Mouse (Mus musculus) hindbrain, embryonic 12.5 days (tissue): ENCODE measurements around the gene Masp1. TPM values are rescaled to one million over a fixed set of nuclear protein-coding genes. Genes with fewer than 3 reads are reported as not detected.

ENCODE experiments used
- ATAC-seq: fragments of 200-750 bp; cut with Nextera tagmentation; 2 replicates; pipeline ENCODE4 v1.8.0; 2017; ENCODE audit warnings: moderate TSS enrichment; ENCODE audit not compliant: low FRiP score
- H3K27ac ChIP-seq: fragments of 300-500 bp; sonication (generic); 2 replicates; pipeline ENCODE4 v1.5.1; 2016; ENCODE audit warnings: mild to moderate bottlenecking
- H3K27me3 ChIP-seq: fragments of 300-500 bp; sonication (generic); 2 replicates; pipeline ENCODE4 v1.6.1; 2016; ENCODE audit warnings: mild to moderate bottlenecking
- H3K36me3 ChIP-seq: fragments of 300-500 bp; sonication (generic); 2 replicates; pipeline ENCODE4 v1.6.1; 2016; ENCODE audit warnings: mild to moderate bottlenecking
- H3K4me1 ChIP-seq: fragments of 300-500 bp; sonication (generic); 2 replicates; pipeline ENCODE4 v1.6.1; 2016
- H3K4me2 ChIP-seq: fragments of 300-500 bp; sonication (generic); replicated peaks from 2 replicates; pipeline ENCODE4 v1.6.1; 2016; ENCODE audit warnings: mild to moderate bottlenecking
- H3K4me3 ChIP-seq: fragments of 300-500 bp; sonication (generic); 2 replicates; pipeline ENCODE4 v1.5.1; 2016; ENCODE audit warnings: mild to moderate bottlenecking
- H3K9ac ChIP-seq: fragments of 300-500 bp; sonication (generic); 2 replicates; pipeline ENCODE4 v1.6.1; 2016; ENCODE audit warnings: mild to moderate bottlenecking, moderate library complexity
- H3K9me3 ChIP-seq: fragments of 300-500 bp; sonication (generic); replicated peaks from 2 replicates; pipeline ENCODE4 v1.6.1; 2016; ENCODE audit warnings: mild to moderate bottlenecking
- WGBS: fragments of 180-500 bp; shearing (Covaris S2); methylation state at CpG from one replicate; pipeline ENCODE4 v1.1.7; 2016; 5-methylcytosine and 5-hydroxymethylcytosine counted together
- polyA plus RNA-seq: library from polyadenylated mRNA; unstranded; fragments of >200 nt; fragmentation: Nextera tagmentation; extraction: Ambion mirVana; gene quantifications from 2 replicates; pipeline ENCODE4 v1.2.1, GENCODE M21; 2016

The Masp1 gene
- polyA plus RNA-seq: 29.5 and 31.9 TPM in 2 replicates

DNA sequence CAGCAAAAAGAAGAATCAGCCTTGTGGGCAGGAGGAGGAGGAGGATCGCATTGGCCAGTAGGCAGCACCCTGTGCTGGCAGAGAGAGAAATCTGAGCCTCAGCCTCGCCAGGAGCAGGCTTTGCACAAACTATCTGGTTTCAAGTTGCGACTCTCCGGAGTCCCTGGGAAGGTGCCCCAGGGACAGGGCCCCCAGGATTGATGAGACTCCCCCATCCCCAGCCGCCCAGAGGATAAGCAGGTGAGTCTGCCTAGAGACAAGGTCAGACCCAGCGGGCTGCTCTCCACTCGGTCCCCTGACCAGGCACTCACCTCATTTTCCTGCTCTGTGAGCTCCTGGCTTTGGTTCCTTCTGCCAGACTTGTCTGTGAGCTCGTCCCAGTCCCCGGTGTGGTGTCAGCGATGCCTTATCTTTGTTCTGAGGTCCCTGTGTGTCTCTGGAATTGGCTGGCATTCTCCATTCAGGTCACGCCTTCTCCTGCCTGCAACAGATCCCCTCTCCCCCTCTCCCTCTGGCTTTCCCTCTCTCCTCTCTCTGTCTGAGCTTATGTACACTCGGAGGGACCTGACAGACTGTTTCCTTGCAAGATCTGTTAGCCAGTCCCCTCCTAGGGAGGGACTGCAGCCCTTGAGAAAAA lies at the start of gene Masp1, which contains the start of gene Rtp4:
Masp1 (minus strand) TSS at position 581 of the 637 bp plus-strand sequence.
Rtp4 (plus strand) TSS at position 57 of the 637 bp plus-strand sequence.
- no peaks in the 10 kb centered on the region for H3K36me3 ChIP-seq
- no peaks in the 10 kb centered on the region for H3K27me3 ChIP-seq
- H3K4me3 ChIP-seq: peak within 1 kb of the TSS; percentile 47
- H3K27ac ChIP-seq: peak within 1 kb of the TSS; percentile 92
- peak within 1 kb of the TSS; percentile 78 for H3K9ac ChIP-seq
- no peaks in the 10 kb centered on the region for H3K9me3 ChIP-seq
- H3K4me2 ChIP-seq: peak within 1 kb of the TSS; percentile 74
- peaks cover 54% of the 10 kb centered on the region for H3K4me1 ChIP-seq
- under 1% methylated on average over 12 of the region's 12 CpGs for WGBS
- ATAC-seq: peak; percentile 88

DNA sequence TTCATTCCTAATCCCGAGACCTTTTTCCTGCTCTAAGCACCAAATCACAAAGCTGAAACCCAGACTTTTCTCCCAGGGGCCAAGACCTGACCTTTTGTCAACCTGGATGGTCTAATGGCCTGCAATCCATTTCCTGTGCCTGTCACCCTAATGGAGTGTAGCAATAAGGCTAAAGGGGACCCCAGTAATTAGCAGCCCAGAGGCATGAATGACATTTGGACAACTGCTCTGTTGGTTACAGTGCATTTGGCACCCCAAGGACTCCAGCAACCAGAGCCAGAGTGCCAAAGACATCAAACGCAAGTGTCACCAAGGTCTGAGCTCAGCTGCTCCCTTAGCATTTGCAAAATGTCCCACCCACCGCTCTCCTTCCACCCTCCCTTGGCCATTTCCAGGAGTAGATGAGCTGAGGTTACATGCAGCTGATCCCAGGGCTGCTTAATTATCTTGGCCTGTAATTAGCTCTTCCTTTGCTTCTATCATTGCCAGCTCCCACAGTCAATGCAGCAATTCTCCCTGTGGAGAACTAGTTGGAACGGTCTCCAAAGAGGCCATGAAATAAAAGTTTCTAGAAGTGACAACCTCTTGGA lies 47.8 kb upstream of the Masp1 start:
- no peaks in the 10 kb centered on the region for H3K9me3 ChIP-seq
- H3K36me3 ChIP-seq: no peaks in the 10 kb centered on the region
- no peaks in the 10 kb centered on the region for H3K4me1 ChIP-seq
- H3K4me2 ChIP-seq: no peak overlapping the region
- no peak overlapping the region for H3K9ac ChIP-seq
- no peak overlapping the region for H3K27ac ChIP-seq
- 51% methylated on average over 4 of the region's 4 CpGs for WGBS
- no peaks in the 10 kb centered on the region for H3K27me3 ChIP-seq
- H3K4me3 ChIP-seq: no peak overlapping the region
- ATAC-seq: peak; percentile 54; the same call in 1 of the 2 replicates

GRCm38 (mm10) chr16:23557669-23558068 lies 37.1 kb upstream of the Masp1 start:
- Histone ChIP-seq H3K4me2 (no peak overlapping the region), H3K4me3 (no peak overlapping the region), H3K27ac (no peak overlapping the region), H3K9ac (no peak overlapping the region), H3K36me3 (no peaks in the 10 kb centered on the region), H3K4me1 (no peaks in the 10 kb centered on the region), H3K27me3 (no peaks in the 10 kb centered on the region), H3K9me3 (no peaks in the 10 kb centered on the region)
- ATAC-seq: no peak
- 85% methylated on average over 2 of the region's 2 CpGs for WGBS

DNA sequence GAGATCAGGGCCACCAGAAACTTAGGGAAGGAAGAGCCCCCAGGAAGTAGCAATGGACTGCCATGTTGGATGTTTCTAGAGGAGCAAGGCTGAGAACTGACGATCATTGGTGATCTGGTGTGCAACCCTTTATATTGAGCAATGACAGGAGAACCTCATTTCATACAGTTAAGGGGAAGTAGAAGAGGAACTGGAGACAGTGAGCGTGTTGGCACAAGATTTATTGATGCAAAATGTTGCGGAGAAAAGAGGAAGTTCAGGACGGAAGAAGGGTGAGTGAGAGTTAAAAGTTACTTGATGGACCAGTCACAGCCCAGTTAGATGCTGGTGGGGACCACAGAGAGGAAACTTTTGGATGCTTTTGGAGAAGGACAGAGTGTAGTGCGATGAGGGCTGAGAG lies 36.6 kb upstream of the Masp1 start:
- ATAC-seq: no peak
- H3K4me2 ChIP-seq: no peak overlapping the region
- H3K27ac ChIP-seq: no peak overlapping the region
- H3K4me3 ChIP-seq: no peak overlapping the region
- no peaks in the 10 kb centered on the region for H3K36me3 ChIP-seq
- H3K9me3 ChIP-seq: no peaks in the 10 kb centered on the region
- H3K27me3 ChIP-seq: no peaks in the 10 kb centered on the region
- no peak overlapping the region for H3K9ac ChIP-seq
- 92% methylated on average over 5 of the region's 5 CpGs for WGBS
- no peaks in the 10 kb centered on the region for H3K4me1 ChIP-seq

- no peaks in the 10 kb centered on the region for H3K4me1 ChIP-seq
- ATAC-seq: no peak
Observed at GRCm38 (mm10) chr16:23554673-23555072, 34.1 kb upstream of the Masp1 start.

GRCm38 (mm10) chr16:23550981-23551582 lies 30.5 kb upstream of the Masp1 start:
- peak; percentile 42; the same call in 1 of the 2 replicates for ATAC-seq
- no peak overlapping the region for H3K27ac ChIP-seq
- no peak overlapping the region for H3K9ac ChIP-seq
- H3K27me3 ChIP-seq: no peaks in the 10 kb centered on the region
- H3K4me2 ChIP-seq: no peak overlapping the region
- H3K36me3 ChIP-seq: no peaks in the 10 kb centered on the region
- H3K9me3 ChIP-seq: no peaks in the 10 kb centered on the region
- WGBS: 85% methylated on average over 18 of the region's 18 CpGs
- H3K4me3 ChIP-seq: no peak overlapping the region
- H3K4me1 ChIP-seq: no peaks in the 10 kb centered on the region

More at GRCm38 (mm10) chr16:23554673-23555072, 34.1 kb upstream of the Masp1 start:
- Histone ChIP-seq H3K4me2 (no peak overlapping the region), H3K4me3 (no peak overlapping the region), H3K27me3 (no peaks in the 10 kb centered on the region), H3K27ac (no peak overlapping the region), H3K9me3 (no peaks in the 10 kb centered on the region), H3K9ac (no peak overlapping the region), H3K36me3 (no peaks in the 10 kb centered on the region)
- WGBS: 82% methylated on average over 5 of the region's 5 CpGs

DNA sequence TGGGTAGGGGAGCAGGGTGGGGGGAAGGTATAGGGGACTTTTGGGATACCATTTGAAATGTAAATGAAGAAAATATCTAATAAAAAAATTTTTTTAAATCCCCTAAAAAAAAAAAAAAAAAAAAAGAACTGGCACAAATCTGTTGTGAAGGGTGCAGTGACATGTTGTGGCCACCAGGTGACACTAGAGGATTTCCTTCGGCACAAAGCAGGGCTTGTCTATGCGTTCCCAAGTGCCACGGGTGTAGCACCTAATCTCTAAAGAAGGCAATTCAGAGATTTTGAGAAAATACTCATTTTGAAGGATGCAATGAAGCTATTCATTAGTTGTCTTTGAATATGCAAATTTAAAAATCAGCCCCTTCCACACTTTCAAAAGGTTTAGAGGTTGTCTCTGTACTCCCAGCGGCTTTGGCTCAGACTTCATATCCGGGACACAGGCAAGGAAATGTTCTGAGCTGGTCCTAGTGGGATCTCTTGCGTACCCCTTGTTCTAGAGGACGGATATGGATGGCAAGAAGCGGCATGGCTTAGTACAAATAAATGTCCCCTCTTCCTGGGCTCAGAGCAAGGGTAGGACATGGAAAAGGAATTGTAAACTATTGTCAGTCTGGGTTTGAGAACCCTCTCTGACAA lies 29.8 kb upstream of the Masp1 start:
- Histone ChIP-seq H3K9ac (no peak overlapping the region), H3K9me3 (no peaks in the 10 kb centered on the region), H3K4me2 (no peak overlapping the region), H3K4me1 (no peaks in the 10 kb centered on the region), H3K27me3 (no peaks in the 10 kb centered on the region), H3K36me3 (no peaks in the 10 kb centered on the region), H3K27ac (no peak overlapping the region), H3K4me3 (no peak overlapping the region)
- peak; percentile 72 for ATAC-seq
- 47% methylated on average over 8 of the region's 8 CpGs for WGBS

- H3K9ac ChIP-seq: no peak overlapping the region
- 88% methylated on average over 4 of the region's 4 CpGs for WGBS
- H3K27me3 ChIP-seq: no peaks in the 10 kb centered on the region; the same call in 1 of the 2 replicates
- H3K27ac ChIP-seq: no peak overlapping the region
- ATAC-seq: no peak
- no peak overlapping the region for H3K4me2 ChIP-seq
- no peaks in the 10 kb centered on the region for H3K4me1 ChIP-seq
- H3K9me3 ChIP-seq: no peaks in the 10 kb centered on the region
- H3K4me3 ChIP-seq: no peak overlapping the region
- no peaks in the 10 kb centered on the region for H3K36me3 ChIP-seq
Observed at GRCm38 (mm10) chr16:23547783-23548182, 27.2 kb upstream of the Masp1 start.

- Histone ChIP-seq H3K36me3 (no peaks in the 10 kb centered on the region), H3K9ac (no peak overlapping the region), H3K27me3 (no peaks in the 10 kb centered on the region; the same call in 1 of the 2 replicates), H3K27ac (no peak overlapping the region), H3K4me2 (no peak overlapping the region), H3K4me3 (no peak overlapping the region), H3K9me3 (no peaks in the 10 kb centered on the region), H3K4me1 (no peaks in the 10 kb centered on the region)
- 73% methylated on average over 7 of the region's 7 CpGs for WGBS
- no peak for ATAC-seq
Observed at GRCm38 (mm10) chr16:23544361-23544760, 23.7 kb upstream of the Masp1 start.

GRCm38 (mm10) chr16:23542866-23543265 lies 22.3 kb upstream of the Masp1 start:
- Histone ChIP-seq H3K9ac (no peak overlapping the region), H3K36me3 (no peaks in the 10 kb centered on the region), H3K4me3 (no peak overlapping the region), H3K27ac (no peak overlapping the region), H3K4me2 (no peak overlapping the region), H3K9me3 (no peaks in the 10 kb centered on the region), H3K27me3 (no peaks in the 10 kb centered on the region; the same call in 1 of the 2 replicates), H3K4me1 (no peaks in the 10 kb centered on the region)
- no peak for ATAC-seq
- 78% methylated on average over 4 of the region's 4 CpGs for WGBS

- no peaks in the 10 kb centered on the region for H3K4me1 ChIP-seq
- no peak overlapping the region for H3K9ac ChIP-seq
- no peak overlapping the region for H3K4me2 ChIP-seq
- no peaks in the 10 kb centered on the region for H3K9me3 ChIP-seq
- no peaks in the 10 kb centered on the region for H3K36me3 ChIP-seq
- no peak overlapping the region for H3K4me3 ChIP-seq
- H3K27ac ChIP-seq: no peak overlapping the region
- no peak for ATAC-seq
- WGBS: 70% methylated on average over 4 of the region's 4 CpGs
- no peaks in the 10 kb centered on the region; the same call in 1 of the 2 replicates for H3K27me3 ChIP-seq
Observed at GRCm38 (mm10) chr16:23541046-23541445, 20.4 kb upstream of the Masp1 start.

- H3K4me3 ChIP-seq: no peak overlapping the region
- H3K9ac ChIP-seq: no peak overlapping the region
- no peaks in the 10 kb centered on the region for H3K27me3 ChIP-seq
- no peak overlapping the region for H3K4me2 ChIP-seq
- H3K4me1 ChIP-seq: no peaks in the 10 kb centered on the region
- 83% methylated on average over 3 of the region's 3 CpGs for WGBS
- no peaks in the 10 kb centered on the region for H3K9me3 ChIP-seq
- H3K27ac ChIP-seq: no peak overlapping the region
- no peaks in the 10 kb centered on the region for H3K36me3 ChIP-seq
- no peak for ATAC-seq
Observed at GRCm38 (mm10) chr16:23533707-23534106, 13.1 kb upstream of the Masp1 start.
